Mouse (Mus musculus) intestine, postnatal 0 days (tissue): ENCODE results near the gene Tax1bp3. TPM values are rescaled to one million over a fixed set of nuclear protein-coding genes. Genes with fewer than 3 reads are reported as not detected.
A peak's percentile ranks its signal among the peaks of the same experiment; 100 is the strongest.

Source experiments
- ATAC-seq: fragments of 200-750 bp; cut with Nextera tagmentation; 2 replicates; pipeline ENCODE4 v1.8.0; 2017; ENCODE audit warnings: mild to moderate bottlenecking, moderate TSS enrichment, moderate library complexity
- H3K27ac ChIP-seq: fragments of 300-500 bp; sonication (generic); 2 replicates; pipeline ENCODE4 v1.5.1; 2014; ENCODE audit warnings: mild to moderate bottlenecking, low read depth, low read length, moderate library complexity
- H3K27me3 ChIP-seq: fragments of 300-500 bp; sonication (generic); replicated peaks from 2 replicates; pipeline ENCODE4 v1.6.1; 2014; ENCODE audit warnings: low read length, mixed read lengths; ENCODE audit not compliant: control insufficient read depth, insufficient read depth
- H3K36me3 ChIP-seq: fragments of 300-500 bp; sonication (generic); 2 replicates; pipeline ENCODE4 v1.6.1; 2014; ENCODE audit warnings: mild to moderate bottlenecking, moderate library complexity; ENCODE audit not compliant: control insufficient read depth, insufficient read depth
- H3K4me1 ChIP-seq: fragments of 300-500 bp; sonication (generic); replicated peaks from 2 replicates; pipeline ENCODE4 v1.6.1; 2014; ENCODE audit warnings: antibody characterized with exemption, low read length, mixed read lengths; ENCODE audit not compliant: control insufficient read depth, insufficient read depth
- H3K4me2 ChIP-seq: fragments of 300-500 bp; sonication (generic); replicated peaks from 2 replicates; pipeline ENCODE4 v1.6.1; 2014; ENCODE audit warnings: low read depth, mild to moderate bottlenecking, moderate library complexity
- H3K4me3 ChIP-seq: fragments of 300-500 bp; sonication (generic); 2 replicates; pipeline ENCODE4 v1.5.1; 2014; ENCODE audit warnings: low read depth, low read length
- H3K9ac ChIP-seq: fragments of 300-500 bp; sonication (generic); 2 replicates; pipeline ENCODE4 v1.6.1; 2014; ENCODE audit warnings: mild to moderate bottlenecking, low read depth, low read length
- H3K9me3 ChIP-seq: fragments of 300-500 bp; sonication (generic); 2 replicates; pipeline ENCODE4 v1.6.1; 2016; ENCODE audit warnings: mixed run types; ENCODE audit not compliant: control insufficient read depth
- CTCF ChIP-seq: sonication (generic); IDR thresholded peaks from 2 replicates; pipeline ENCODE4 v1.5.1; 2016; ENCODE audit warnings: low read depth, mild to moderate bottlenecking, control low read depth, antibody characterized with exemption, moderate library complexity
- WGBS: fragments of 180-500 bp; shearing (Covaris S2); extraction: QIAGEN DNeasy Blood & Tissue Kit; methylation state at CpG from one replicate; pipeline ENCODE4 v1.1.7; 2014; 5-methylcytosine and 5-hydroxymethylcytosine counted together
- polyA plus RNA-seq: library from polyadenylated mRNA; unstranded; fragments of >200 nt; fragmentation: Nextera tagmentation; extraction: Ambion mirVana; gene quantifications from 2 replicates; pipeline ENCODE4 v1.2.1, GENCODE M21; 2015

Gene Tax1bp3
- polyA plus RNA-seq, 1 experiment from 2014 or later: 217 TPM

GRCm38 (mm10) chr11:73169231-73169630 is 7.7 kb upstream of the Tax1bp3 start:
- Histone ChIP-seq H3K9me3 (no peaks in the 10 kb centered on the region), H3K27me3 (no peaks in the 10 kb centered on the region), H3K4me3 (no peak overlapping the region), H3K4me1 (no peaks in the 10 kb centered on the region), H3K4me2 (no peak overlapping the region), H3K9ac (no peak overlapping the region), H3K36me3 (peaks cover under 1% of the 10 kb centered on the region; the same call in 1 of the 2 replicates), H3K27ac (no peak overlapping the region)
- WGBS: 51% methylated on average over 4 of the region's 4 CpGs
- peak; percentile 82 for TF ChIP-seq CTCF
- ATAC-seq: peak; percentile 35; the same call in 1 of the 2 replicates

GRCm38 (mm10) chr11:73172186-73172585 is 4.7 kb upstream of the Tax1bp3 start:
- whole genome bisulfite sequencing: 37% methylated on average over 5 of the region's 5 CpGs
- Histone ChIP-seq H3K4me2 (no peak overlapping the region), H3K4me1 (no peaks in the 10 kb centered on the region), H3K9ac (no peak overlapping the region; the same call in 1 of the 2 replicates), H3K4me3 (no peak overlapping the region), H3K36me3 (peaks cover 7% of the 10 kb centered on the region), H3K27ac (0 out of 2 replicates have a peak overlapping the region, but pooled peaks have one; percentile 0), H3K9me3 (no peaks in the 10 kb centered on the region), H3K27me3 (no peaks in the 10 kb centered on the region)
- TF ChIP-seq CTCF: no peak
- no peak for ATAC-seq

GRCm38 (mm10) chr11:73175612-73176011 is 1.3 kb upstream of the Tax1bp3 start:
- Histone ChIP-seq H3K9me3 (no peaks in the 10 kb centered on the region), H3K4me3 (peak overlapping the region; percentile 98), H3K27ac (peak overlapping the region; percentile 54; the same call in 1 of the 2 replicates), H3K27me3 (no peaks in the 10 kb centered on the region), H3K4me1 (0 out of 2 replicates have a peak, but pooled peaks cover 4% of the 10 kb centered on the region), H3K36me3 (peaks cover 11% of the 10 kb centered on the region), H3K9ac (0 out of 2 replicates have a peak overlapping the region, but pooled peaks have one; percentile 88), H3K4me2 (peak overlapping the region; percentile 86)
- WGBS: 18% methylated on average over 8 of the region's 8 CpGs
- TF ChIP-seq CTCF: no peak
- ATAC-seq: 0 out of 2 replicates have a peak, but pooled peaks have one; percentile 9

- Histone ChIP-seq H3K9me3 (no peaks in the 10 kb centered on the region), H3K4me3 (peak overlapping the region; percentile 98), H3K4me1 (0 out of 2 replicates have a peak, but pooled peaks cover 4% of the 10 kb centered on the region), H3K9ac (peak overlapping the region; percentile 88), H3K4me2 (peak overlapping the region; percentile 86), H3K27me3 (no peaks in the 10 kb centered on the region), H3K27ac (peak overlapping the region; percentile 95), H3K36me3 (peaks cover 13% of the 10 kb centered on the region)
- TF ChIP-seq CTCF: no peak
- under 1% methylated on average over 15 of the region's 15 CpGs for whole genome bisulfite sequencing
- no peak for ATAC-seq
Measured at GRCm38 (mm10) chr11:73176186-73176585, 697 bp upstream of the Tax1bp3 start.

GRCm38 (mm10) chr11:73177509-73177875 is 609 bp downstream of the Tax1bp3 start:
- peaks cover 17% of the 10 kb centered on the region for H3K36me3 ChIP-seq
- H3K4me1 ChIP-seq: 0 out of 2 replicates have a peak, but pooled peaks cover 4% of the 10 kb centered on the region
- peak overlapping the region; percentile 88 for H3K9ac ChIP-seq
- ATAC-seq: peak; percentile 89
- WGBS: under 1% methylated on average over 28 of the region's 28 CpGs
- H3K27ac ChIP-seq: peak overlapping the region; percentile 95
- no peaks in the 10 kb centered on the region for H3K27me3 ChIP-seq
- no peaks in the 10 kb centered on the region for H3K9me3 ChIP-seq
- H3K4me3 ChIP-seq: peak overlapping the region; percentile 98
- no peak for TF ChIP-seq CTCF
- H3K4me2 ChIP-seq: peak overlapping the region; percentile 68

- Histone ChIP-seq H3K4me2 (peak overlapping the region; percentile 68), H3K9me3 (no peaks in the 10 kb centered on the region), H3K4me1 (0 out of 2 replicates have a peak, but pooled peaks cover 4% of the 10 kb centered on the region), H3K27me3 (no peaks in the 10 kb centered on the region), H3K36me3 (peaks cover 17% of the 10 kb centered on the region), H3K9ac (peak overlapping the region; percentile 88), H3K4me3 (peak overlapping the region; percentile 98), H3K27ac (peak overlapping the region; percentile 95)
- peak; percentile 20; the same call in 1 of the 2 replicates for TF ChIP-seq CTCF
- 0% methylated on average over 2 of the region's 2 CpGs for WGBS
- no peak for ATAC-seq
Measured at GRCm38 (mm10) chr11:73177895-73178294, 1.0 kb downstream of the Tax1bp3 start.
